Mouse (Mus musculus) limb, embryonic 13.5 days (tissue): ENCODE data around the gene Skap1. TPM values are rescaled to one million over a fixed set of nuclear protein-coding genes. Genes with fewer than 3 reads are reported as not detected.

Experiments used
- ATAC-seq: fragments of 200-750 bp; cut with Nextera tagmentation; 2 replicates; pipeline ENCODE4 v1.8.0; 2017; ENCODE audit warnings: low read depth, moderate number of reproducible peaks, moderate TSS enrichment; ENCODE audit not compliant: low FRiP score
- H3K27ac ChIP-seq: fragments of 300-500 bp; sonication (generic); 2 replicates; pipeline ENCODE4 v1.5.1; 2015; ENCODE audit warnings: inconsistent platforms, mild to moderate bottlenecking, moderate library complexity
- H3K27me3 ChIP-seq: fragments of 300-500 bp; sonication (generic); 2 replicates; pipeline ENCODE4 v1.6.1; 2015; ENCODE audit warnings: mild to moderate bottlenecking, inconsistent platforms
- H3K36me3 ChIP-seq: fragments of 300-500 bp; sonication (generic); 2 replicates; pipeline ENCODE4 v1.6.1; 2015; ENCODE audit warnings: inconsistent platforms, mild to moderate bottlenecking, moderate library complexity
- H3K4me1 ChIP-seq: fragments of 300-500 bp; sonication (generic); 2 replicates; pipeline ENCODE4 v1.6.1; 2015; ENCODE audit warnings: inconsistent platforms
- H3K4me2 ChIP-seq: fragments of 300-500 bp; sonication (generic); replicated peaks from 2 replicates; pipeline ENCODE4 v1.6.1; 2015; ENCODE audit warnings: inconsistent platforms, mild to moderate bottlenecking, moderate library complexity
- H3K4me3 ChIP-seq: fragments of 300-500 bp; sonication (generic); 2 replicates; pipeline ENCODE4 v1.5.1; 2015; ENCODE audit warnings: moderate library complexity, mild to moderate bottlenecking, inconsistent platforms
- H3K9ac ChIP-seq: fragments of 300-500 bp; sonication (generic); 2 replicates; pipeline ENCODE4 v1.6.1; 2015; ENCODE audit warnings: mild to moderate bottlenecking, inconsistent platforms
- H3K9me3 ChIP-seq: fragments of 300-500 bp; sonication (generic); 2 replicates; pipeline ENCODE4 v1.6.1; 2016; ENCODE audit warnings: inconsistent platforms
- WGBS: fragments of 180-500 bp; shearing (Covaris S2); methylation state at CpG from one replicate; pipeline ENCODE4 v1.1.7; 2015; 5-methylcytosine and 5-hydroxymethylcytosine counted together
- polyA plus RNA-seq: library from polyadenylated mRNA; unstranded; fragments of >200 nt; fragmentation: Nextera tagmentation; extraction: Ambion mirVana; gene quantifications from 2 replicates; pipeline ENCODE4 v1.2.1, GENCODE M21; 2015

The Skap1 gene
- polyA plus RNA-seq, 1 experiment from 2014 or later = 0.61 TPM

GRCm38 (mm10) chr11:96581604-96582384, 117.4 kb downstream of the Skap1 start:
- Histone ChIP-seq H3K36me3 (no peaks in the 10 kb centered on the region), H3K27me3 (peaks cover 50% of the 10 kb centered on the region), H3K9me3 (no peaks in the 10 kb centered on the region), H3K4me1 (no peaks in the 10 kb centered on the region), H3K27ac (no peak overlapping the region), H3K9ac (no peak overlapping the region), H3K4me2 (no peak overlapping the region), H3K4me3 (no peak overlapping the region)
- 48% methylated on average over 10 of the region's 10 CpGs for WGBS
- ATAC-seq = no peak

- WGBS = 31% methylated on average over 10 of the region's 10 CpGs
- Histone ChIP-seq H3K27ac (no peak overlapping the region), H3K4me1 (no peaks in the 10 kb centered on the region), H3K36me3 (no peaks in the 10 kb centered on the region), H3K9ac (no peak overlapping the region), H3K9me3 (no peaks in the 10 kb centered on the region), H3K27me3 (peaks cover 46% of the 10 kb centered on the region), H3K4me3 (no peak overlapping the region), H3K4me2 (no peak overlapping the region)
- no peak for ATAC-seq
Measured at GRCm38 (mm10) chr11:96582595-96582994, 118.2 kb downstream of the Skap1 start.

- H3K9ac ChIP-seq = no peak overlapping the region
- H3K27ac ChIP-seq = no peak overlapping the region
- 63% methylated on average over 3 of the region's 3 CpGs for WGBS
- H3K9me3 ChIP-seq = no peaks in the 10 kb centered on the region
- no peaks in the 10 kb centered on the region for H3K4me1 ChIP-seq
- H3K4me2 ChIP-seq = no peak overlapping the region
- no peaks in the 10 kb centered on the region for H3K36me3 ChIP-seq
- no peak overlapping the region for H3K4me3 ChIP-seq
- no peak for ATAC-seq
- peaks cover 13% of the 10 kb centered on the region for H3K27me3 ChIP-seq
Measured at GRCm38 (mm10) chr11:96589828-96590227, 125.4 kb downstream of the Skap1 start.

- H3K4me1 ChIP-seq = no peaks in the 10 kb centered on the region
- 0 out of 2 replicates have a peak overlapping the region, but pooled peaks have one; percentile 7 for H3K4me2 ChIP-seq
- H3K9ac ChIP-seq = no peak overlapping the region
- no peaks in the 10 kb centered on the region for H3K36me3 ChIP-seq
- H3K9me3 ChIP-seq = no peaks in the 10 kb centered on the region
- H3K27me3 ChIP-seq = peaks cover 17% of the 10 kb centered on the region
- no peak overlapping the region for H3K27ac ChIP-seq
- no peak for ATAC-seq
- WGBS = 36% methylated on average over 12 of the region's 12 CpGs
- no peak overlapping the region for H3K4me3 ChIP-seq
Measured at GRCm38 (mm10) chr11:96595890-96596289, 131.5 kb downstream of the Skap1 start.

GRCm38 (mm10) chr11:96596301-96596700, 131.9 kb downstream of the Skap1 start:
- peaks cover 17% of the 10 kb centered on the region for H3K27me3 ChIP-seq
- no peak overlapping the region for H3K27ac ChIP-seq
- H3K36me3 ChIP-seq = no peaks in the 10 kb centered on the region
- no peak overlapping the region for H3K9ac ChIP-seq
- ATAC-seq = no peak
- no peaks in the 10 kb centered on the region for H3K4me1 ChIP-seq
- no peaks in the 10 kb centered on the region for H3K9me3 ChIP-seq
- 36% methylated on average over 6 of the region's 6 CpGs for whole genome bisulfite sequencing
- H3K4me2 ChIP-seq = no peak overlapping the region
- H3K4me3 ChIP-seq = no peak overlapping the region

- H3K4me1 ChIP-seq = peaks cover 7% of the 10 kb centered on the region
- no peak overlapping the region for H3K4me3 ChIP-seq
- no peak overlapping the region for H3K4me2 ChIP-seq
- no peak overlapping the region for H3K9ac ChIP-seq
- H3K27ac ChIP-seq = no peak overlapping the region
- H3K36me3 ChIP-seq = no peaks in the 10 kb centered on the region
- no peaks in the 10 kb centered on the region for H3K9me3 ChIP-seq
- WGBS = 73% methylated on average over 3 of the region's 3 CpGs
- no peak for ATAC-seq
- H3K27me3 ChIP-seq = peaks cover 30% of the 10 kb centered on the region
Measured at GRCm38 (mm10) chr11:96602806-96603205, 138.4 kb downstream of the Skap1 start.

- H3K27ac ChIP-seq = no peak overlapping the region
- H3K4me1 ChIP-seq = peaks cover 7% of the 10 kb centered on the region
- ATAC-seq = no peak
- peaks cover 33% of the 10 kb centered on the region for H3K27me3 ChIP-seq
- no peaks in the 10 kb centered on the region for H3K9me3 ChIP-seq
- H3K9ac ChIP-seq = no peak overlapping the region
- no peak overlapping the region for H3K4me2 ChIP-seq
- WGBS = 46% methylated on average over 6 of the region's 6 CpGs
- H3K36me3 ChIP-seq = no peaks in the 10 kb centered on the region
- H3K4me3 ChIP-seq = no peak overlapping the region
Measured at GRCm38 (mm10) chr11:96604306-96604705, 139.9 kb downstream of the Skap1 start.

GRCm38 (mm10) chr11:96604751-96605450, 140.5 kb downstream of the Skap1 start:
- H3K4me2 ChIP-seq = no peak overlapping the region
- 50% methylated on average over 7 of the region's 7 CpGs for WGBS
- peaks cover 33% of the 10 kb centered on the region for H3K27me3 ChIP-seq
- no peaks in the 10 kb centered on the region for H3K9me3 ChIP-seq
- no peak overlapping the region for H3K27ac ChIP-seq
- no peak for ATAC-seq
- peaks cover 7% of the 10 kb centered on the region for H3K4me1 ChIP-seq
- no peaks in the 10 kb centered on the region for H3K36me3 ChIP-seq
- no peak overlapping the region for H3K4me3 ChIP-seq
- no peak overlapping the region for H3K9ac ChIP-seq

- H3K4me1 ChIP-seq = peaks cover 7% of the 10 kb centered on the region
- WGBS = 77% methylated on average over 6 of the region's 6 CpGs
- no peak for ATAC-seq
Measured at GRCm38 (mm10) chr11:96605516-96605915, 141.1 kb downstream of the Skap1 start.

GRCm38 (mm10) chr11:96612596-96612995, 148.2 kb downstream of the Skap1 start:
- whole genome bisulfite sequencing = 83% methylated on average over 11 of the region's 11 CpGs
- no peak for ATAC-seq
- Histone ChIP-seq H3K4me2 (no peak overlapping the region), H3K36me3 (no peaks in the 10 kb centered on the region), H3K27me3 (peaks cover 26% of the 10 kb centered on the region), H3K9ac (no peak overlapping the region), H3K9me3 (no peaks in the 10 kb centered on the region), H3K27ac (no peak overlapping the region), H3K4me1 (no peaks in the 10 kb centered on the region), H3K4me3 (no peak overlapping the region)

More at GRCm38 (mm10) chr11:96605516-96605915, 141.1 kb downstream of the Skap1 start:
- H3K4me2 ChIP-seq = no peak overlapping the region
- H3K36me3 ChIP-seq = no peaks in the 10 kb centered on the region
- no peak overlapping the region for H3K27ac ChIP-seq
- no peak overlapping the region for H3K9ac ChIP-seq
- H3K9me3 ChIP-seq = no peaks in the 10 kb centered on the region
- H3K4me3 ChIP-seq = no peak overlapping the region
- H3K27me3 ChIP-seq = peaks cover 30% of the 10 kb centered on the region

- Histone ChIP-seq H3K4me2 (no peak overlapping the region), H3K27ac (no peak overlapping the region), H3K4me3 (no peak overlapping the region), H3K36me3 (no peaks in the 10 kb centered on the region), H3K27me3 (peaks cover 57% of the 10 kb centered on the region), H3K9ac (no peak overlapping the region), H3K9me3 (no peaks in the 10 kb centered on the region), H3K4me1 (no peaks in the 10 kb centered on the region)
- 61% methylated on average over 5 of the region's 5 CpGs for WGBS
- ATAC-seq = no peak
Measured at GRCm38 (mm10) chr11:96616792-96617191, 152.4 kb downstream of the Skap1 start.

- Histone ChIP-seq H3K27ac (no peak overlapping the region), H3K27me3 (peaks cover 74% of the 10 kb centered on the region), H3K9ac (no peak overlapping the region), H3K36me3 (no peaks in the 10 kb centered on the region), H3K4me1 (peaks cover 3% of the 10 kb centered on the region; the same call in 1 of the 2 replicates), H3K4me2 (no peak overlapping the region), H3K4me3 (no peak overlapping the region), H3K9me3 (no peaks in the 10 kb centered on the region)
- WGBS = 53% methylated on average over 16 of the region's 16 CpGs
- ATAC-seq = no peak
Measured at GRCm38 (mm10) chr11:96618789-96619445, 154.5 kb downstream of the Skap1 start.
